Mouse (Mus musculus): ENCODE measurements around the gene Ptpn14. TPM values are rescaled to one million over a fixed set of nuclear protein-coding genes. Genes with fewer than 3 reads are reported as not detected.
"Not testable (repeated sequence)": the region's sequence is repeated elsewhere in the genome, so short reads cannot be mapped to it uniquely, and the experiment has no call there.

Ptpn14 gene
- total RNA-seq (2021) (10 to 100 TPM; 17.7 to 19.4 TPM), polyA plus RNA-seq (2012; rRNA removed) (11.7 and 12.8 TPM in 2 replicates)
- long read RNA-seq, partial matches to known transcripts: 2 of 5 reads
- long read RNA-seq, other reads (novel, unspliced or antisense): 3 of 5 reads

- DNase-seq: peak; percentile 95
Measured at GRCm38 (mm10) chr1:189727884-189728783, at the start of gene Ptpn14. TSS of gene Ptpn14 (plus strand) at chr1:189728268.

DNA sequence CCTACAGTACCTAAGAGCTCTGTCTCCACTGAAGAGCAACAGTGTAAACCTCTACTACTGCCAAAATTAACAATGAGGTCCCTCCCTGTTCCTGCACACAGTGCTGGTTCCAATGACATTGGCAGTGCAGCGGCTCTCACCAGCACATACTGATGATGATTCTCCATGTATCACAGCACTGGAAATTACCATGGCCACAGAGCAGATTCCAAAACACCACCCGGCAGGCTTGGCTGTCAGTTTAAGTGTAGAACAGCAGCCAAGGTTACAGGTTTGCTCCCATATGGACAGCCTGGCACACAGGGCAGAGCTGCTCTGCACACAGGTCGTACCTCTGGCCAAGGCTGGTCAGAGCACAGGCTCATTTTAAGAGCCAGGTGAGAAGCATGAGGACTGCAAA is 48.5 kb upstream of the Ptpn14 start:
- DNase-seq: no peak

GRCm38 (mm10) chr1:189684786-189685415 is 43.2 kb upstream of the Ptpn14 start:
- no peak for DNase-seq

- DNase-seq: no peak
Measured at GRCm38 (mm10) chr1:189686025-189686424, 42.0 kb upstream of the Ptpn14 start.

- DNase-seq: peak; percentile 98
Measured at GRCm38 (mm10) chr1:189687654-189688387, 40.2 kb upstream of the Ptpn14 start, which contains the start of gene Cenpf. TSS of gene Cenpf (minus strand) at chr1:189688086.

GRCm38 (mm10) chr1:189688388-189688750 is 39.7 kb upstream of the Ptpn14 start:
- DNase-seq: no peak

DNA sequence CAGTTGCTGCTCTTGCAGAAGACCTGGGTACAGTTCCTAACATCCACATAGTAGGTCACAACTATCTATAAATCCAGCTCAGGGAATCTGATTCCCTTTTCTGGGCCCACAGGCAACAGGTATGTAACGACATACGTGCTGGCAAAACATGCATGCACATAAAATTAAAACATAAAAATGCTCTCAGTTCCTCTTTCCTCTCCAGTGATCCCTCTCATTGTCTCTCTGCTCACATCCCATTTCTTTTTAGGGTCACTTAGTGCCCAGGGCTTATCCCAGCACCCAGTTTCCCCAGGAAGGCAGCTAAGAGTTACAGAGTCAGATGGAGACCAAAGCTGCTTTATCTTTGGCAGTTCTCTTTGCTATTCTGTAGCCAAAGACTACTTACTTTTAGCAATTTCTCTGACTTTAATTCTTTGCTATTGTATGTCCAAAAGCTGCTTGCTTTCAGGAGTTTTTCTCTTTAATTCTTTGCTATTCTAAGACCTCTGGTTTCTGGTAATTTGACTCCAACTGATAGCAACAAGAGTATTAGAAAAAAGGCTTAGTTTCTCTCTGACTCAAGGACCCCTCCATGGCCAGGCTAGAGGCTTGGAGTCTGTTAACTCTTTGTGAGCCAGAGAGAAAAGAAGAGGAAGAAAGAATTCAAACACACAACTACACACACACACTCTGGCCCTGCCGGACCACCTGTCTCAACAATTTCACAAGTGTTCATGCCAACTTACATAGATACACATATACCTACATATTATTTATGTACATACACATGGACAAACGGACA is 38.8 kb upstream of the Ptpn14 start:
- DNase-seq: no peak

DNA sequence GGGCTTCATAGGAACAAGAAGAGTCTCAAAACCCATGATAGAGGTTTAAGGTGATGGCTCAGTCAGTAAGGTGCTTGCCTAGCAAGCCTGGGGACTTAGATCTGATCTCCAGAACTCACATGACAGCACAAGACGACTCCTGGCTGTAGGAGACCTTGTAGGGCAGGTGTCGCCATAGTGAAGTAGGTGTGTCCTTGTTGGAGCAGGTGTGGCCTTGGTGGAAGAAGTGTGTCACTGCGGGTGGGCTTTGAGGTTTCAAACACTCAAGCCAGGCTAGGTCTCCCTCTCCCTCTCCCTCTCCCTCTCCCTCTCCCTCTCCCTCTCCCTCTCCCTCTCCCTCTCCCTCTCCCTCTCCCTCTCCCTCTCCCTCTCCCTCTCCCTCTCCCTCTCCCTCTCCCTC is 35.6 kb upstream of the Ptpn14 start:
- DNase-seq: not testable (repeated sequence)

GRCm38 (mm10) chr1:189694391-189694790 is 33.7 kb upstream of the Ptpn14 start:
- DNase-seq: no peak

DNA sequence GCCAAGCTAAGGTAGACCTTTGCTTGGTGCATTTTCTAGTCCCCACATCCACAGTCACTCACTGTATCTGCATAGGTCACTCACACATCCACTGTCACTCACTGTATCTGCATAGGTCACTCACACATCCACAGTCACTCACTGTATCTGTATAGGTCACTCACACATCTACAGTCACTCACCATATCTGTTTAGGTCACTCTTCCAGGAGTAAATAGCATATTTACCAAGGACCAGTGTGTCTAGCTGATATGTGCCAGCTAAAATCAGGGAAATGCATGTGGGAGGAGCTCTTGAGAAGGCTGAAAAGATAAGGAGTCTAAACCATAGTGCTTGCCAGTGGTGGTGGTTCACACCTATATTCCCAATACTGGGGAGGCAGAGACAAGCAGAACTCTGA is 32.7 kb upstream of the Ptpn14 start:
- DNase-seq: no peak

DNA sequence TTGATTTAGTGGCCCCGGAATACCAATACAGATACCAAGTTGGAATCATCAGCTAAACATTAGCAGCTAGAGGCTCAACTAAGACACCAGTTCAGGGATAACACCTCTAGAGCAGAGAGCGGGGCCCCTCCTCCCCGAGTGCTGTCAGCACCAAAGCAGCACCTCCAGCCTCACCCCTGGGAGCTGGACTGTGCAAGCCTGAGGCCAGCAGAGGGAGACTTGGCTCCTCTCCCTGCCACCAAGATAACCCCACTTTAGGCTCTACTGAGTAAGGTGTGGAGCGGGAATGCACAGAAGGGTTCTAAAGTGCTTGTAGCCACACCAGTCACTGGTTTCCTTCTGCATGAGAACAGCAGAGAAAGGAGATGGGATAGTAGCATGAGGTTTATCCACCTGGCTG is 29.7 kb upstream of the Ptpn14 start:
- DNase-seq: no peak

DNA sequence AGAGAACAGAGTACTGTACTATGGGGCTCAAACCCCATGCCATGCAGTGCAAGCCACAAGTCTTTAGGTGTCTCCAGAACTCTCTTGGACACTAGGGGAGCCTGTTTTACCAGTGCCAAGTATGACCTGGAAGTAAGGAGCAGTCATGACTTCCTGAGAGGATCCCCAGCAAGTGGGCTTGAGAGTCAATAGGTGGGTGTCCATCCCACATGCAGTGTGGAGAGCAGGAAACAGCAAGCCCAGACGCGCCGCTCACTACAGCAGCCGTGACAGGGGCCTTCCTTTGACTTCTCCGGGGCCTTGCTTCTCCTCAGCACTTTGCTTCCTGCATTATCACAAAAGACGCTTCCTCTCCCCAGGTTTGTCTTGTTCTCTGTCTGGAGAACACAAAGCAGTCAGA is 27.9 kb upstream of the Ptpn14 start:
- DNase-seq: no peak

DNA sequence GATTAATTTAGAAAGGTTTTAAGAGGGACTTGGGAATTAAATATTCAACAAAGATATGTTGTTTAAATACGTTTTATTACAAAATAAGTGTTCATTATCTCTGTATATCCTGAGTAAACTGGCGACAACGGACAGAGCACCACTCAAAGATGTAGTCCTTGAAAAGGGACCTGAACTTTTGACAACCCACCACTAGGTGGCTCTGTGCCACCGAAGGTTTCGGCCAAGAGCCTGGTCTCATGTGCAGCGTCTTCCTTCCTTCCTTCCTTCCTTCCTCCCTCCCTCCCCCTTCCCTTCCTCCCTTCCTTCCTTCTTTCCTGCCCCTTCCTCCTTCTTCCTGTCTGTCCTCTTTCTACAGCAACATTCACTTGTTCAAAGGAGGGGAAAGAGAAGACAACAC is 27.1 kb upstream of the Ptpn14 start:
- peak; percentile 73 for DNase-seq

DNA sequence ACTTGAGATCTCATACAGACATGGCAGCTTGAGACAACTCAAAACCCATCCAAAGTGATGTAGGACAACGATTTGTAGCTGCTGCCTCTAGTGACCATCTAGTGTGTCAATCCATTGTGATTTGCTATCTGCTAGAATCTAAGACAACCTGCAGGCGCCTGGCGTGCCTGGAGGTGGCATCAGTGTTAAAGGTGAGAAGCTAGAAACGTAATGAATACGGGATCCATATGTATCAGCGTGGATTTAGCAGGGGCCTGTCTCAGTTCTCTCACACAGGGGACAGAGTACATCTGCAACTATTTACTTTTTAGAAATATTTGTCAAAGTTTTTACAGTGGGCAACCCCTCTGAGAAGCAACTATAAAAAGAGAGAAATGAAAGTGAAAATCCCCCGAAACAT is 24.9 kb upstream of the Ptpn14 start:
- no peak for DNase-seq

- DNase-seq: no peak
Measured at GRCm38 (mm10) chr1:189703591-189703990, 24.5 kb upstream of the Ptpn14 start.

DNA sequence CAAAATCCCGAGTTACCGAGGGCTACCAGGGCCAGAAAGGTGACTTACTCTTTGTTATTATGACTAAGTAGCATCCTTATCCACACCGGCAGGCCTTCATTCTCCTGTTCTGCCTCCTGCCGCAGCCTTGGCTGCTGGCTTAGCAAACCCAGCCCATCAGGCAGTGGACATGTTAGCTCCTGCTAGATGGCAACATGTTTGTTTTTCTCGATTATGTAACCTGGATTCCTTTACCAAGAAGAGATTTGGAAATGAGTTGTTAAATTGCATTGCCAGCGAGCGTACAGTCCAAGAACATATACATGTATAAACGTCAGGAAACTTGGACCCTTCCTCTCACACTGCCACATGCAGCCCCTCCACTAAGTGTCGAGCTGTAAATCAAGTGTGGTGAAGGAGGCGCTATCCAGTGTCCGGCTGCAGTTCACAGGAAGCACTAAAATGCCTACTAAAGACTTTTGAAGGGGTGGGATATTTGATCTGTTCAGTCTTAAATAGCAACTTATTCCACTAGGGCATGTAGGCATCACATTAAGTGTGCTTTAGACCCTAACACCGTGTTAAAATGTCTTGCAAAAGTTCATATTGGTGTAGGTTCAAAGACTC is 21.9 kb upstream of the Ptpn14 start:
- no peak for DNase-seq

DNA sequence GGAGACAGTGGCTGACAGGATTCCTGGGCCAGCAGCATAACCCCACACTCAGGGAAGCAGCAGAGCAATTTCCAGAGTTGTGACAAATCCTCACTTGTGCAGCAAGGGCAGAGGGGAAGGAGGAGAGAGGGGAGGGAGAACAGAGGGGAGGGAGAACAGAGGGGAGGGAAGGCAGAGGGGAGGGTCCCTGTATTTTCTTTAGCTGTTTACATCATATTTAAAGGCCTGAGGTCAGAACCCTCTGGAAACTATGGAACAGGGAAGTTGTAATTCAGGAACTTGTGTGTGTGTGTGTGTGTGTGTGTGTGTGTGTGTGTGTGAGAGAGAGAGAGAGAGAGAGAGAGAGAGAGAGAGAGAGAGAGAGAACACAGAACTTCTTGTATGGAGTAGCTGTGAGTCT is 21.1 kb upstream of the Ptpn14 start:
- no peak for DNase-seq

DNA sequence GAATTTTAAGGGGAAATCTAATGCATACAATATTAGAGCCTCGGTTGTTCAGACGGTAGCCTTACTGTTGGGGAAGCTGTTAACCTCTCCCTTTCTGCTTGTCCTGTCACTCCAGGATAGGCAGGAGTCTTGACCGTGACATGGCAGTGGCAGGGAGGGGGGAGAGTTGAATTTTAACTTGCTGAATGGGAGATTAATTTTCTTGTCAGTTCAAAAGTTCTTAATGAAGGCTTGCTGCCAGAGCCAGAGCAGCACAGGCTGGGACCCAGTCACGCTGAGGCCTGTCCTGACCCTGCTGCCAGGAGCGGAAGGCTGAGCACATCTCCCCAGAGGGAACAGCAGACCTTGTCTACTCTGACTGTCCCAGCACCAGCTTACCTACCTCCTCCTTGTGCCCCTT is 20.6 kb upstream of the Ptpn14 start:
- no peak for DNase-seq

- DNase-seq: no peak
Measured at GRCm38 (mm10) chr1:189709001-189709400, 19.1 kb upstream of the Ptpn14 start.

DNA sequence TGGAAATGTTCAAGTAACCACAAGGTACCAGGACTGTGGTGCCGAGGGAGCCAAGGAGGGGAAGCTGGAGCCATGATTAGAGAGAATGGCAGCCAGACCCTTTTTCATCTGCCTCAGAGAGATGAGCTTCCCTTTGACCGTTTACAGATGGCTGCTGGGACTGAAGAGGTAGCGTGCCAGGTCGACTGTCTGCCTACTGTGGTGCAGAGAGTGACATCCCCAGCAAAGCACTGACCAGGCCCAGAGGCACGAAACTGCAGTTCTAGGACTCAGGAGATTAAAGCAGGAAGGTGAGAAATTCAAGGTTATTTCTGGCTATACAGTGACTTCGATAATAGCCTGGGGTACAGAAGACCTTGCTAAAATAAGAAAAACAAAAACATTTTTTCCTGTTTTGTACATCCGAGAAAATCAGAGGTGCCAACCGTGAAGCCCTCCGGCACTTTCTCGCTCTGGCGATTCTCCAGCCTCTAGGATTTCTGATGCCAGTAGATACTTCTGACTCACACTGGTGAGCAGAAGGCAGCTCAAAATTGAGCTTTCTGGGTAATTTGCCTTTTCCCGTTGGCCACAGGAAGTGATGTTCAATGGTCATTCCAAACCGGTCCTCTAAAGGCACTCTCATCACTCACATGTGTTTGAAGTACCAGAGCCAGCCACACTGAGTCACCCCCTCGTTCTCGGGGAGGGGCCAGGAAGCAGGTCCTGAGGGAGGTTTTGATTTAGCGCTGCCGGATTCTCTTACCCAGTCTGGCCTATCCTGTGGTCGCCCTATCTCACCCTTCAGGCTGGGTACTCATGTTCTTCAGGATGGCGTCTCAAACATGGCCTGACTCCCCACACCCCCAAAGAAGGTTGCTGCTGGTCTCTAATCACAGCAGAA is 11.9 kb upstream of the Ptpn14 start:
- DNase-seq: peak; percentile 42

All from adrenal gland, adult 2 months (tissue).